Mouse (Mus musculus): Measurements from ENCODE around the gene Pdcd6ip. TPM values are rescaled to one million over a fixed set of nuclear protein-coding genes. Genes with fewer than 3 reads are reported as not detected.
"Not testable (repeated sequence)": the region's sequence is repeated elsewhere in the genome, so short reads cannot be mapped to it uniquely, and the experiment has no call there.

Gene Pdcd6ip
- polyA plus RNA-seq, 1 experiment from 2014 or later, result 85.5 TPM

DNA sequence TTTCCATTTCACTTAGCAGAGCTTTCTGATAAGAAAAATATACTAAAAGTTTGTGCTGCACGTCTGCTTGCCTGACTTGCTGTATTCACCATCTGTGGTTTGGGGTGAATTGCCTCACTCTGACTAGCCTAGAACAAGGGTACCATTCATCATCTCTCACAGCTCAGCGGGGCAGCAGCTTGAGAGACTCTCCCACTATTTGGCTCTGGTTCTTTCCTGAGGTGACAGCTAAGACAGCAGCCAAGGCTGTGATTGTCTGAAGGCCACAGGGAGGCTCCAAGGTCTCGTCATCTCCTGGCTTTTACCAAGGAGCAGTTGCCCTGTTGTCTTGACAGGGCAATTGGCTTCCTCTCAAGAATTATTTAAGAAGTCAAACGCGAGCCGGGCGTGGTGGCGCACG, 30.0 kb upstream of the Pdcd6ip start:
- ATAC-seq (replicated peaks; ENCODE audit: low FRiP score, low TSS enrichment, low read depth) (no peak), DNase-seq (ENCODE audit: low spot score) (no peak)
- H3K27me3 ChIP-seq (replicated peaks; ENCODE audit: control insufficient read depth, insufficient read depth, low read length), result no peaks in the 10 kb centered on the region
- H3K4me3 ChIP-seq (ENCODE audit: low read depth, low read length), result no peak overlapping the region
- no peak overlapping the region for H3K4me2 ChIP-seq (ENCODE audit: low read length)
- no peak overlapping the region for H3K27ac ChIP-seq (ENCODE audit: low read depth)
- H3K36me3 ChIP-seq (ENCODE audit: control insufficient read depth, insufficient read depth, low read length), result no peaks in the 10 kb centered on the region
- no peak overlapping the region for H3K9ac ChIP-seq (ENCODE audit: low read length)
- H3K4me1 ChIP-seq (replicated peaks; ENCODE audit: control insufficient read depth, insufficient read depth, low read length), result peaks cover 7% of the 10 kb centered on the region; the same call in 1 of the 2 replicates
- 75% methylated on average over 9 of the region's 9 CpGs for WGBS
- H3K9me3 ChIP-seq (ENCODE audit: control insufficient read depth, low read length), result no peaks in the 10 kb centered on the region

DNA sequence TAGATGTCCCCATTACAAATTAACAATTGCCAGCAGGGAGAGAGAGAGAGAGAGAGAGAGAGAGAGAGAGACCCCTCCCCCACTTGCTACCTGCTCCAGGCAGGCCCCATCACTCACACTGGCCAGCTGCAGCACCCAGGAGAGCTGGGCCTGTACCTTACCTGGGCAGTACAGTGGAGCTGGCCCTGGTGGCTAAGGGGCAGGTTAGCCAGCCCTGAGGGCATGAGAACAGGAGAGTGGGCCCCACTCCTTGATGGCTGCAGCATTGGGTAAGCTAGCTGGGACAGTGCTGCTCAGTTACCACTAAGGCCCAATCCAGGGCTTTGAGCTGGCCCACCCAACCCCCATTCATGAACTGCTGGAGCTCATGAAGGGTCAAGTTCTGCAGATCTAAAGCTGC, 27.9 kb upstream of the Pdcd6ip start:
- no peaks in the 10 kb centered on the region for H3K27me3 ChIP-seq (replicated peaks; ENCODE audit: control insufficient read depth, insufficient read depth, low read length)
- H3K9ac ChIP-seq (ENCODE audit: low read length), result no peak overlapping the region
- H3K4me2 ChIP-seq (ENCODE audit: low read length), result no peak overlapping the region
- peaks cover 5% of the 10 kb centered on the region; the same call in 1 of the 2 replicates for H3K4me1 ChIP-seq (replicated peaks; ENCODE audit: control insufficient read depth, insufficient read depth, low read length)
- H3K4me3 ChIP-seq (ENCODE audit: low read depth, low read length), result no peak overlapping the region
- ATAC-seq (replicated peaks; ENCODE audit: low FRiP score, low TSS enrichment, low read depth), result no peak
- no peaks in the 10 kb centered on the region for H3K9me3 ChIP-seq (ENCODE audit: control insufficient read depth, low read length)
- no peak overlapping the region for H3K27ac ChIP-seq (ENCODE audit: low read depth)
- no peaks in the 10 kb centered on the region for H3K36me3 ChIP-seq (ENCODE audit: control insufficient read depth, insufficient read depth, low read length)
- DNase-seq (ENCODE audit: low spot score), result no peak

DNA sequence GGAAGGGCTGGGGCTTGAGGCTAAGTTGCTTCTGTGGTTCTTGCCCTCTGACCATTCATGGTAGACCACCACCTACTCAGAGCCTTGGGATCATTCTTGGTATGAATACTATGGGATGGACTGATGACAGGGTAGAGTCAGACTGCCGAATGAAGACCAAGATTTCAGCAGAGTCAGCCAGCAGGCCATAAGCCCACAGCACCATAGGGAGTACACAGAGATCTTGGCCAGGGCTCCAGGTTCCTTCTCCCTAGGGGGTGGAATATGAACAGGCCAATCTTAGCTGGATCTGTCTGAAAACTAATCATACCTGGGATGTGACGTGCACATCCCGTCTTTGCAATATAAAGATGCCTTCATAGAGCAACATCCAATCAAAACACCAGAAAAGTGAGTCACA, 23.5 kb upstream of the Pdcd6ip start:
- no peaks in the 10 kb centered on the region for H3K36me3 ChIP-seq (ENCODE audit: control insufficient read depth, insufficient read depth, low read length)
- no peak overlapping the region for H3K4me3 ChIP-seq (ENCODE audit: low read depth, low read length)
- H3K9ac ChIP-seq (ENCODE audit: low read length), result no peak overlapping the region
- no peaks in the 10 kb centered on the region for H3K9me3 ChIP-seq (ENCODE audit: control insufficient read depth, low read length)
- WGBS, result 80% methylated on average over 3 of the region's 3 CpGs
- ATAC-seq (replicated peaks; ENCODE audit: low FRiP score, low TSS enrichment, low read depth), result no peak
- no peak overlapping the region for H3K27ac ChIP-seq (ENCODE audit: low read depth)
- DNase-seq (ENCODE audit: low spot score), result no peak
- H3K27me3 ChIP-seq (replicated peaks; ENCODE audit: control insufficient read depth, insufficient read depth, low read length), result no peaks in the 10 kb centered on the region
- H3K4me1 ChIP-seq (replicated peaks; ENCODE audit: control insufficient read depth, insufficient read depth, low read length), result no peaks in the 10 kb centered on the region
- no peak overlapping the region for H3K4me2 ChIP-seq (ENCODE audit: low read length)

DNA sequence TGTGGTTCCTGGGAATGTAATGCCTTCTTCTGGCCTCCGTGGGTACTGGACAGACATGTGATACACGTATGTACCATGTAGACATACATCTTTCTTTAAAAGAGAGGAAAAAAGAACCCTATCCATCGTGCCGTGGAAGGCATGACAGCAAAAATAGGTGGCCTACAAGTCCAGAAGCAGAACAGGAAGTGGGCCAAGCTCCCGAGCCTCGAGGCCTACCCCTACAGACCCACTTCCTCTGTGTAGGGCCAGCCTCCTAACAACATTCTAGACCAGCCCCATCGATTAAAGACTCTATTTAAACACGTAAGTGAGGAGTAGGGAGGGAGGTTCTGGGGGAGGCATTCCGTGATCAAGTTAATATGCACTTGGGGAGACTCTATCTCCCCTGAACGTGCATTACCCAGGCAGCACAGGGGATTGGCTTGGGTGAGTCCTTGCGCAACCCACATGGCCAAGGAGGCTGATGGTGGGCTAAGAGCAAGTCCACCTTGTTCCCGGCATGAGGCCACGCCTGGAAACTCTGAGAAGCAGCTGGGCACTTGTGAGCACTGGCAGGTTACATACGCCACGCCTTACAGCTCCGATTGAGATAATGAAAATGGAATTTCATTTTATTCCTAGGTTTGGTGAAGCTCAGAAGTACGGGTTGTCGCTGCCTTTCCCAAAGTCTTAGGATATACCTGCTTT, 19.1 kb upstream of the Pdcd6ip start:
- H3K27ac ChIP-seq (ENCODE audit: low read depth), result no peak overlapping the region
- ATAC-seq (replicated peaks; ENCODE audit: low FRiP score, low TSS enrichment, low read depth), result no peak
- H3K36me3 ChIP-seq (ENCODE audit: control insufficient read depth, insufficient read depth, low read length), result no peaks in the 10 kb centered on the region
- H3K27me3 ChIP-seq (replicated peaks; ENCODE audit: control insufficient read depth, insufficient read depth, low read length), result no peaks in the 10 kb centered on the region
- no peak overlapping the region for H3K9ac ChIP-seq (ENCODE audit: low read length)
- WGBS, result 84% methylated on average over 18 of the region's 18 CpGs
- H3K4me1 ChIP-seq (replicated peaks; ENCODE audit: control insufficient read depth, insufficient read depth, low read length), result no peaks in the 10 kb centered on the region
- H3K4me2 ChIP-seq (ENCODE audit: low read length), result no peak overlapping the region
- H3K4me3 ChIP-seq (ENCODE audit: low read depth, low read length), result no peak overlapping the region
- no peak for DNase-seq (ENCODE audit: low spot score)
- no peaks in the 10 kb centered on the region for H3K9me3 ChIP-seq (ENCODE audit: control insufficient read depth, low read length)

GRCm38 (mm10) chr9:113726131-113726530, 18.1 kb upstream of the Pdcd6ip start:
- Histone ChIP-seq H3K36me3 (ENCODE audit: control insufficient read depth, insufficient read depth, low read length) (no peaks in the 10 kb centered on the region), H3K4me2 (ENCODE audit: low read length) (no peak overlapping the region), H3K9me3 (ENCODE audit: control insufficient read depth, low read length) (no peaks in the 10 kb centered on the region), H3K9ac (ENCODE audit: low read length) (no peak overlapping the region), H3K4me1 (replicated peaks; ENCODE audit: control insufficient read depth, insufficient read depth, low read length) (no peaks in the 10 kb centered on the region), H3K4me3 (ENCODE audit: low read depth, low read length) (no peak overlapping the region), H3K27ac (ENCODE audit: low read depth) (no peak overlapping the region), H3K27me3 (replicated peaks; ENCODE audit: control insufficient read depth, insufficient read depth, low read length) (no peaks in the 10 kb centered on the region)
- DNase-seq (ENCODE audit: low spot score), result no peak
- WGBS, result 47% methylated on average over 3 of the region's 3 CpGs
- no peak for ATAC-seq (replicated peaks; ENCODE audit: low FRiP score, low TSS enrichment, low read depth)

GRCm38 (mm10) chr9:113725609-113726008, 17.6 kb upstream of the Pdcd6ip start:
- not testable (repeated sequence) for H3K4me3 ChIP-seq (ENCODE audit: low read depth, low read length)

GRCm38 (mm10) chr9:113724646-113725045, 16.6 kb upstream of the Pdcd6ip start:
- H3K9ac ChIP-seq (ENCODE audit: low read length), result no peak overlapping the region
- WGBS, result 80% methylated on average over 15 of the region's 15 CpGs

More at GRCm38 (mm10) chr9:113725609-113726008, 17.6 kb upstream of the Pdcd6ip start:
- not testable (repeated sequence) for H3K27me3 ChIP-seq (replicated peaks; ENCODE audit: control insufficient read depth, insufficient read depth, low read length); H3K4me2 ChIP-seq (ENCODE audit: low read length); H3K36me3 ChIP-seq (ENCODE audit: control insufficient read depth, insufficient read depth, low read length); DNase-seq (ENCODE audit: low spot score); H3K9ac ChIP-seq (ENCODE audit: low read length); H3K27ac ChIP-seq (ENCODE audit: low read depth); H3K4me1 ChIP-seq (replicated peaks; ENCODE audit: control insufficient read depth, insufficient read depth, low read length); ATAC-seq (replicated peaks; ENCODE audit: low FRiP score, low TSS enrichment, low read depth); H3K9me3 ChIP-seq (ENCODE audit: control insufficient read depth, low read length)
- 88% methylated on average over 5 of the region's 5 CpGs for WGBS

GRCm38 (mm10) chr9:113719063-113719462, 11.0 kb upstream of the Pdcd6ip start:
- no peak overlapping the region for H3K4me2 ChIP-seq (ENCODE audit: low read length)
- no peak for ATAC-seq (replicated peaks; ENCODE audit: low FRiP score, low TSS enrichment, low read depth)
- H3K27ac ChIP-seq (ENCODE audit: low read depth), result no peak overlapping the region
- H3K4me3 ChIP-seq (ENCODE audit: low read depth, low read length), result no peak overlapping the region
- no peak for DNase-seq (ENCODE audit: low spot score)
- 41% methylated on average over 5 of the region's 5 CpGs for WGBS
- H3K9ac ChIP-seq (ENCODE audit: low read length), result no peak overlapping the region
- H3K4me1 ChIP-seq (replicated peaks; ENCODE audit: control insufficient read depth, insufficient read depth, low read length), result no peaks in the 10 kb centered on the region
- H3K36me3 ChIP-seq (ENCODE audit: control insufficient read depth, insufficient read depth, low read length), result no peaks in the 10 kb centered on the region
- no peaks in the 10 kb centered on the region for H3K27me3 ChIP-seq (replicated peaks; ENCODE audit: control insufficient read depth, insufficient read depth, low read length)
- no peaks in the 10 kb centered on the region for H3K9me3 ChIP-seq (ENCODE audit: control insufficient read depth, low read length)

More at GRCm38 (mm10) chr9:113724646-113725045, 16.6 kb upstream of the Pdcd6ip start:
- Histone ChIP-seq H3K4me2 (ENCODE audit: low read length) (no peak overlapping the region), H3K27me3 (replicated peaks; ENCODE audit: control insufficient read depth, insufficient read depth, low read length) (no peaks in the 10 kb centered on the region), H3K4me3 (ENCODE audit: low read depth, low read length) (no peak overlapping the region), H3K9me3 (ENCODE audit: control insufficient read depth, low read length) (no peaks in the 10 kb centered on the region), H3K4me1 (replicated peaks; ENCODE audit: control insufficient read depth, insufficient read depth, low read length) (no peaks in the 10 kb centered on the region), H3K27ac (ENCODE audit: low read depth) (no peak overlapping the region), H3K36me3 (ENCODE audit: control insufficient read depth, insufficient read depth, low read length) (no peaks in the 10 kb centered on the region)
- ATAC-seq (replicated peaks; ENCODE audit: low FRiP score, low TSS enrichment, low read depth), result no peak
- no peak for DNase-seq (ENCODE audit: low spot score)

- Histone ChIP-seq H3K4me3 (ENCODE audit: low read depth, low read length) (no peak overlapping the region), H3K4me2 (ENCODE audit: low read length) (no peak overlapping the region), H3K4me1 (replicated peaks; ENCODE audit: control insufficient read depth, insufficient read depth, low read length) (peaks cover 14% of the 10 kb centered on the region), H3K9me3 (ENCODE audit: control insufficient read depth, low read length) (no peaks in the 10 kb centered on the region), H3K27me3 (replicated peaks; ENCODE audit: control insufficient read depth, insufficient read depth, low read length) (no peaks in the 10 kb centered on the region), H3K27ac (ENCODE audit: low read depth) (no peak overlapping the region), H3K9ac (ENCODE audit: low read length) (no peak overlapping the region), H3K36me3 (ENCODE audit: control insufficient read depth, insufficient read depth, low read length) (no peaks in the 10 kb centered on the region)
- ATAC-seq (replicated peaks; ENCODE audit: low FRiP score, low TSS enrichment, low read depth), result no peak
- no peak for DNase-seq (ENCODE audit: low spot score)
- WGBS, result 70% methylated on average over 12 of the region's 12 CpGs
Observed at GRCm38 (mm10) chr9:113710871-113711270, 2.8 kb upstream of the Pdcd6ip start.
